Mouse (Mus musculus) cerebellum, adult 8-10 months (tissue): ENCODE measurements around the gene Borcs5.

ENCODE experiments used
- DNase-seq: peaks from one replicate; pipeline ENCODE4 v3.0.0; 2022

The Borcs5 gene

DNA sequence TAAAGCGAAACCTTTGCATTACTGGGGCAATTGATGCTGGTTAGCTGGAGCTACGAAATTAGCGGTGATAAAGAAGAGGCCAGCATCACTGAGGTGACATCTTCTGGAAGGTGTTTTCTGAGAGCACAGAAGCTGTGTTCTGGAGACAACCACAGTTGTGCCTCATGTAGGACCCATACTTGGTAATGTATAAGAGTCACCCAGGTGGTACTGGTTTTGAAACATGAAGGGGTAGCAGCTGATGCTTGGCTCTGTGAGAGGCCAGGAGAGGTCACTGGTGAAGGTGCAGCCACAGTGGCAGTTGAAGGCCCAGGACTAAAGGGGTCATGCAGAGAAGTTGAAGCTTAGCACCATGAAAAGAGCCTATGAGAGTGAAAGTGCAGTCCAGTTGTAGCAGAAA, at the start of gene Borcs5:
TSS of gene Borcs5 (plus strand) at position 301 of the 400 bp plus-strand sequence.
- no peak for DNase-seq

DNA sequence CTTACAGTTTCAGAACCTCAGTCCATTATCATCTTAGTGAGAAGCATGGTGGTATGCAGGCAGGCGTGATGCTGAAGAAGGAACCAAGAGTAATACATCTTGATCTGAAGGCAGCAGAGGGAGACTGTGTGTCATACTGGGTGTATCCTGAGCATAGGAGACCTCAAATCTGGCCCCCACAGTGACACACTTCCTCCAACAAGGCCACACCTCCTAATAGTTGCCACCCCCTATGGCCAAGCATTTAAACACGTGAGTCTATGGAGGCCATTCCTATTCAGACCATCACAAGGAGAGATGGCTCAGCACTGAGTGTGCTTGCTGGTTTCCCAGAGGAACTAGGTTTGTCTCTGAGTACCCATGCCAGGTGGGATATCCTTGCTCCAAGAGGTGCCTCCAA, 47.7 kb upstream of the Borcs5 start:
- no peak for DNase-seq

DNA sequence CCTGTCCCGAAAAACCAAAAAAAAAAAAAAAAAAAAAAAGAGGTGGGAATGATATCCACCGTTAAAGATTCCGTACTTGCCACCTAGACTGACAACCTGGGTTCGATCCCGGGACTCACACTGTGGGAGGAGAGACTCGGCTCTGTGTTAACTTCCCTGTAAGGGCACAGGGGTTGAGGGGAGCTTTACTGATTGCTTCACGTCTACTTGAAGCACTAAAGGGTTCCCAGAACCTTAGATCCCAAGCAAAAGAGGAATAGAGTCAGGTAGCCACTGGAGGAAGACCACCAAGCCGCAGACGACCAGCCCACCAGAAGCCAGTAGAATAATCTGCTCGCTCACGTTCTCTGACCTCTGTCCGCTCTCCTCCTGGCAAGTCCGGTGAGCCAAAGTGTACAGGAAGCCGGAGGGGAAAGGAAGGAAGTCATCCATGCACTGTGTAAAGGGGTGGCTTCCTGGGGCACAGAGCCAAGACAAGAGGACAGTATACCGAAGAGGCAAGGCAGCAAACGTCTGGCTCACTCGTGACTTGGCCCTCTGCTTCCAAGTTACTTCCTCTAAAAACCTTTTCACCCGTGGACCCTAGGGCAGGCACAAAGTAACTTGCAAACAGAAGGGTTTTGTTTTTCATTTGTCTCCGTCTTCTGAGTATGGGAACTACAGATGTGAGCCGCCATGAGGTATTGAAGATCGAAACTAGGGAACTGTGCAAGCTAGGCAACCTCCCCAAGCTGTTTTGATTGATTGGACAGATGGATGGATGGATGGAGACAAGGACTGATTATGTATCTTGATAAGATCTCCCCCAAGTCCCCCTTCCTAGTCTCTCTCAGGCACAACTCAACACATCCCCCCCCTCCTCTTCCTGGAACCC, 44.5 kb upstream of the Borcs5 start:
- DNase-seq: no peak

DNA sequence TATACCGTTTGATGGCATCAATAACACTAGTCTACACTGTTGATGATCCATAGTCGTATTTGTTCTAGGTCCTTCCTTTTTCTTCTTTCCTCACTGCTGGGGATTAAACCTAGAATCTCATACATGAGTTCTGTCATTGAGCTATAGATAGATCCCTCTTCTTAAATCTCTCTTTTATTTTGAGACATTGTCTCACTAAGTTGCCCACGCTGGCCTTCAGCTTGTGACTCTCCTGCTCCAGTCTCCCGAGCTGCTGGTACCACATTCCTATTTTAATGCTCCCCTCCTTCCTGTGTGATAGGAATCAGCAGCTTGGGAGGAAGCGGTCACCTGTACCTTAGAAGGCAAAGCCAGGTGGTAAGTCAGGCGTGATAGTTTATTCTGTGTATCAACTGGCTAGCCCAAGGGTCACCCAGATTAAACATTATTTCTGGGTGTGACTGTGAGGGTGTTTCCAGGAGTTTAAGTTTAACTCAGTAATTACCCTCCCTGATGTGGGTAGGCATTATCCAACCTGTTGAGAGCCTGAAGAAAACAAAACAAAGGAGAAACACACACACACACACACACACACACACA, 41.6 kb upstream of the Borcs5 start:
- DNase-seq: no peak

DNA sequence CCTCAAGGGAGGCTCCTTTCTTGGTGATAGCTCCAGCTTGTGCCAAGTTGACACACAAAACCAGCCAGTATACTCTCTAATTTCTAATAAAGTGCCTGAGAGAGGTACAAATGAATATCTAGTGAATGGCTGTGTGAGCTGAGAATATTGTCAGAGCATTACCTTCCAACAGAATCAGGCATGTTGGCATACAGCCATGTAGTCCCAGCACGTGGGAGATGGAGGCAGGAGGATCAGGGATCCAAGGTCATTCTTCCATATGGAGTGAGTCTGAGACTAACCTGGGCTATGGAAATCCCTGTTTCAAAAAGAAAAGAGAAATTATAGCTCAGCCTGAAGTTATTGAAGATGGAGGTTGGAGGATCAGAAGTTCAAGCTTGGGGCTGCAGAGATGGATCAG, 40.1 kb upstream of the Borcs5 start:
- DNase-seq: no peak

DNA sequence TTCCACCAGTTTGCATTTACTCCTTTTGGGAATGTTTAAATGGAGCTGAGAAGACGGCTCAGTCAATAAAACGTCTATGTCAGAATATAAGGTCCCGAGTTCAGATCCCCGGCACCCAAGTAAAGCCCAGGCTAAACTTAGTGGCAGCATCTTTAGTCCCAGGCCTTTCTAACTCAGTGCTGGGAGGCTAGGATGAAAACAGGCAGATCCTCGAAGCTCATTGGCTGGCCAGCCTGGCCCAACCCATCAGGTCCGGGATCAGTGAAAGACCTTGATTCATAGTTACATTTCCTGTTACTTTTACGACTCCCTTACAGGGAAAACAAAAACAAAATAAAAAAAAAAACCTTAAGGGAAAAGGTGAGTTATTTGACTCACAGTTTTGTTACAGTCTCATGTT, 38.2 kb upstream of the Borcs5 start:
- DNase-seq: no peak

DNA sequence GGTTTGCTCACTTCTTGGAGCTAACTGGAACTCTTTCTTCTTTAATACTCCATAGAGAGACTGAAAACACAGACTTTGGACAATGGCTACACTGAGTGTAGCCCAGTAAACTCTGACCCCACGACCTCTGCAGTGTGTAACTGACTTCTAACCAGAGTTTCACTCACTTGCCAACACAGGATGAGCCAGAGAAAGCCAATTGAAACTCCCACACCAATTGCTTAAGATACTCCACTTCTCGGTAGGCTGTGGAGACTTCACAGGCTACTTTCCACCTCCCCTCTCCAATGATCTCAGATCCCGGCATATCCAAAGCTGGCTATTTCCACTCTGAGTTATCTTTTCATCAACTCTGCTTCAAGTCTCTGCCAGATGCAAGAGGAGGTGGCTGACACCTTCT, 37.5 kb upstream of the Borcs5 start:
- no peak for DNase-seq

DNA sequence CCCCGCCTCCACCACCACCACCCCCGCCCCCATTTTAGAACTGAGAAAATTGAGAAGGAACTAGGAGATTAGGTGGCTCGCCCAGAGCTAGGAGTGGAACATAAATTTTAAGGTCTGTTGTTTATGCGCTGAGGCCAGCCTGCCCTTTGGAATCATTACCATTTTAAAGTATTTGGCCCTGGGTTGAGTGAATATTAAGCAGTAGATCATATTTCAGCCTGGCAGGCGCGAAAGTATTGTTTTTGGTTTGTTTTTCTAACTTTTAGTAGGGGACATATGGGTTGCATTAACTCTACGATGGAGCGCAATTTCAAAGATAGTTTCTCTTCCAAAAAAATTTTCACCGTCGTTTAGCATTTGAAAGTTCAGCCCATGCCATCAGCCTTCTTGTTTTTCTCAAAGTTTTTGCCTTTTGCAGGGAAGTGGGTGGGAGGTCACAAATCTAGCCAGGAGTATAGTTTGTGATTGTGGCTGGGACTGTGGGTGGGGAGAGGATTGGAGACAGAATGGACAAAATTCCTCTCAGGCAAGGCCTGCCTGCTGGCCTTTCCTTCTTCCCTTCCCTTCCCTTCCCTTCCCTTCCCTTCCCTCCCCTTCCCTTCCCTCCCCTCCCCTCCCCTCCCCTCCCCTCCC, 36.8 kb upstream of the Borcs5 start:
- no peak for DNase-seq

DNA sequence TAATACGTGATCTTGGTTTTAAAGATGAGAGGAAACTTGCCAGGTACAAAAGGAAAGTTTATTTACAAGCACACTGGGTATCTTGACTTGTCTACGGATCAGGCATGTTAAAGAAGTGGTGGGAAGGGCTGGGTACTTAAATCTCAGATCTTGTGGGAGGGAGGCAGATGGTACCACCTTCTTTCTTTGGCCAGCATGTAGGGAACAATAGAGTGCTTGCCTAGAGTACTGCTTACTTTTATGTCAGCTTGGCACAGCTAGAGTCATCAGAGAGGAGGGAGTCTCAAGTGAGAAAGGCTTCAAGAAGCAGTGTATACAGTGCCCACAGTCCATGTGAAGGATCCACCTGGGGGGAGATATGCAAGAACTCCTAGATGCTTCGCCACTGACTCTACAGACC, 34.1 kb upstream of the Borcs5 start:
- no peak for DNase-seq

DNA sequence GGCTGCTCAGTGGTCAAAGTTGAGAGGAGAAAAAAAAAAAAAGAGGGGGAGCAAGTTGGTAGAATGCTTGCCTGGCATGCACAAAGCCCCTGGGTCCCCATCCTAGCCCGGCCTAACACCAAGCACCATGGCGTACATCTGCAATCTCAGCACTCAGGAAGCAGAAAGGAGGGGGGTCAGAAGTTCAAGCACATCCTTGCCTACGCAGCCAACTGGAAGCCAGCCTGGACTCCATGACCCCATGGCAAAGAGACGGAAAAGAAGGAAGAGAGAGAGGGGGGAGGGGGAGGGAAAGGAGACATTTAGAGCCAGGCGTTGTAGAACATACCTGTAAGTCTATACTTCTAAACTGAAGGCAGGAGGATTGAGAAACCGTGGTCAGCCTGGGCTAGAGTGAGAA, 32.8 kb upstream of the Borcs5 start:
- no peak for DNase-seq

DNA sequence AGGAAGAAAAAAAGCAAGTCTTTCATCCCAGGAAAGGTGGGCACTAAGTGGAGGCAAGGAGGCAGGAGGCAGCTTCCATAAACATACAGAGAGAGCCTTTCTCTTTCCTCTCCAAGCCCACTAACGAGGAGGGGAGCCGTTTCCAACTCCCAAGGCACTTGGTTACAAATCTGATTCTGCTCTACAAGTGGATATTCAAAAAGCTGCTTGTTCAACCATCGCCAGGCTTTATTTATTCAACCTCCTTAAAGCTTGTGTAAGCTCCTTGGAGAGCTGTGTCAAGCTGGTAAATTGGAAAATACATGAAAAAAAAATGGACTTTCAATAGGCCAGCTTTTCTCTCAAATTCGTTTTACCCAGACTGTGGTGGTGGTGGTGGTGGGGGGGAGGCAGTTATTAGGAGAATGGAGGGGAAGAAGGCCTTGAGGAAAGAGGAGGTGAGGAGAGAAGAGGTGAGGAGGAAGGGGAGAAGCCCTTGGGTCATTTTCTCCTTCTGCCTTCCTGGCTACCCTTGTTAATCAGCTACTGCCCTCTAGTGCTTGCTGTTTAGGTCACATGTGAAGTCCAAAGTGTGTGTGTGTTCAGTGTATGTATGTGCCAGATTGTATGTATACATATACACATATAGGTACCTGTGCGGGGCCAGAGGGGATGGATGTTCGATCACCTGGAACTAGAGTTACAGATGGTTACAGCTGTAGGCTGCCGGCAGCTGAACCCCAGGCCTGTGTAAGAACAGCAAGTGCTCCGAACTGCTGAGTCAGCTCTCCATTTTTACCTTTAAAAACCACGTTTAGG, 32.2 kb upstream of the Borcs5 start:
- DNase-seq: no peak

DNA sequence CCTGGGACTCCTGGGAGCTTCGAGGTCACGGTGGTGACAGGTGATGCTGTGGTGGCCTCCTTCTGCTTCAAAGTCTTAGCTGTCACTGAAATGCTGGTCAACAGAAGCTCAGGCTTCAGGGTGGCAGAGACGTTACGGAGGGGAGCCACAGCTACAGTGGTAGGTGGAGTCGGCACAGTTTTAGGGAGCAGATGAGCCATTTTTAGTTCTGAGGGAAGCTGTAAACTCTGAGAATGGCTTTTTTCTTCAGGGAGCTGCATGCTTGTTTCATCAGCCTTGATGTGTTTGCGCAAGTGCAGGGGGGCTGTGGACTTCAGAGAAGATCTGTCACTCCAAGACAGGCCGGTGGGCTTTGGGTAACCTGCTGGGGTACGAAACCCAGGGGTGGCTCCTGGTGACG, 28.9 kb upstream of the Borcs5 start:
- no peak for DNase-seq

DNA sequence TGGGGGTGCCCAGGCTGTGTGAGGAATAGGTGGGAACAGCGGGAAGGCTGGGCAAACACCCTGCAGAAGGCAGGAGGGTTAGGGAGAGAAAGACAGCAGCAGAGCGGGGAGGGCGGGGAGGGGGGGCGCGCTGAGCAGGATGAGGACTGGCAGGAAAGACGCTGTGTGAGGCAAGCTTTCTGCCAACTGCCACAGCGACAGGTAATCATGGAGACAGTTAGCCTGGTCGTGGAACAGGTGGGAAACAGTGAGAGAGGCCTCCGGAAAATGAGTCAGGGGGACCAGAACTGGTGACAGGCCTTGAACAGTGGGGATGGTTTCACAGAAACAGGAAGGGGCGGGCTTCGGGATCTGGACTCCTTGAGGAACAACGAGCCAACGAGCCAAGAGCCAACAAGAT, 27.4 kb upstream of the Borcs5 start:
- no peak for DNase-seq

DNA sequence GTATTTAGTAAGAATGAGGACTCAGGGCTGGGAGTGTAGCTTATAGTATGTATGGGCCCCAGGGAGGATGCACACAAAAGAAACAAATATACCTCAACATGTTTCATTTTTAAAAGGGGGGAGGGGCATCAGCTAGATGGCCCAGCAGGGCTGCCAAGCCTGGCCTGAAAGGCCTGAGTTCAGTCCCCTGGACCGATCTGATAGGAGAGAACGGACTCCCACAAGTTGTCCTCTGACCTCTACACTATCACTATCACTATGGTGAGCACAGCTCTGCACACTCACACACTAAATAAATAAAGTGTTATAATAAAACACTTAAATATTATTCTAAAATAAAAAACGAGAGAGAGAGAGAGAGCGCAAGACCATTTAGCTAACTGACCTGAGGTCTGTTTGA, 25.0 kb upstream of the Borcs5 start:
- no peak for DNase-seq

DNA sequence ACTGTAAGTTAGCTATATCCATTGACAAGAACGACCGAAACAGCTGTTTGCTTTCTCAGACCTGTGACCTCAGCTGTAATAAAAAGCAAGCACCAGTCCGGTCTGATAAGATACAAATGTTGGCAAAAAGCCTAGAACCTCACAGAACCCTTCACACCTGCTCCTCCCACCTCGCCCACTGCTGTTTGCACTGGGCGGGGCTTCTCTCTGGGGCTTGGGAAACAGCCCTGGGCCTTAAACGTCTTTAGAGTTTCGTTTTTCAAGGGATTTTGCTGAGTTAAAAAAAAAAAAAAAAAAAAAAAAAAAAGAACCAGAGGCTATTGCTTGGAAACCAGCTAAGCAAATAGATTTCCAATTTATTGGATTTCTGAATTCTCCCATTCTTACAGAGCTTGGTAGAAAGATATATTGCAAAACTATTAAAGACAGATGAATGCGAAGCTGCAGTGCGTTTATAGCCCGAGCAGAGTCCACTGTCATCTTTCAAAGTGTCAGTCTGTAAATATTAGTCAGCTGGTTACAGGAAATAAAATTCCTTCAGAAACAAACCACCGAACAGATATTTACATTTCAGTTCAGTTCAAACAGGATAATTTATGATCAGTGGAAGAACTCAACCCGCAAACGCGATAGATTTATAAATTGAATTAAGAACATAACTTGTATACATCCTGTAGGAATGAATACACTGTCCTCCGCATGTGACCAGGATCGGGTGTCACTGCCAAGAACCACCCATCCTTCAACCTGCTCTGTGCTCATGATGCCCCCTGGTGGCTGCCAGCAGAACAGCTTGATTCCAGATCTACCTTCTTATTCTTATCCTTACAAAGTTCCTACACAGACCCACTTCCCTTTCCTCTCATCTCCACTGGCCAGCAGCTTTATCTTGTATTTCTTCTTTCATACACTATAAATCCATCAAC, 24.3 kb upstream of the Borcs5 start:
- peak; percentile 87 for DNase-seq

DNA sequence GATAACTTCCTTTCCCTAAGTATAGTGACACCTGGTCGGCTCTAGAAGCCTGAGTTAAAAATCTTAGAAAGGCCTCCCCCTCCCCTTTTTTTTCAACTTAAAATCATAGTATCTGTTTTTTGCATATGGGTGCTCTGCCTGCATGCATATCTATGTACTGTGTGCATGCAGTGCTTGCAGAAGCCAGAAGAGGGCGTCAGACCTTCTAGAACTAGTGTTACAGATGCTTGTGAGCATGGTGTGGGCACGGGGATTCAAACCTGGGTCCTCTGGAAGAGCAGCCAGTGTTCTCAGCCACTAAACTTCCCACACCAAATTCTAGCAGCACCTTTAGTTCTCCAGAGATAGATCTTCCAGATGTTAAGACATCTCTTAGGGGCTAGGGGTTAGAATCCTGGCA, 21.7 kb upstream of the Borcs5 start:
- no peak for DNase-seq

DNA sequence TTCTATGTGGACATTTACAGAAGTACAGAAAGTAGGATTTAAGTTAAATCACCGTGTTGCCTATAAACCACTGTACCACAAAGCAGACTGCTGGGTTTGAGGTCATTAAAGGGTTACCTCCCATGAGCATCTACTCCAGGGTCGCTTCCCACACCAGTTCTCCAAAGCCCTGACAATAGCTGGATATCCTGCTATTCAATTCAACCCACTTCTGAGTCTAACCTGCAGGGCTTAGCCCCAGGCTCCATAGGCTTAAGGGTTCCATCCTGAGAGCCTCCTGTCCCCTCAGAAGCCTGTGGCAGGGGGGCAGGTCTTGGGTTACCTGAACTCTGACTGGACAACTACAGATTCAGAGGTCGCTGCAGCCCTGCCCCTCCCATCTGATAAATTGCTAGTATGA, 19.2 kb upstream of the Borcs5 start:
- no peak for DNase-seq

DNA sequence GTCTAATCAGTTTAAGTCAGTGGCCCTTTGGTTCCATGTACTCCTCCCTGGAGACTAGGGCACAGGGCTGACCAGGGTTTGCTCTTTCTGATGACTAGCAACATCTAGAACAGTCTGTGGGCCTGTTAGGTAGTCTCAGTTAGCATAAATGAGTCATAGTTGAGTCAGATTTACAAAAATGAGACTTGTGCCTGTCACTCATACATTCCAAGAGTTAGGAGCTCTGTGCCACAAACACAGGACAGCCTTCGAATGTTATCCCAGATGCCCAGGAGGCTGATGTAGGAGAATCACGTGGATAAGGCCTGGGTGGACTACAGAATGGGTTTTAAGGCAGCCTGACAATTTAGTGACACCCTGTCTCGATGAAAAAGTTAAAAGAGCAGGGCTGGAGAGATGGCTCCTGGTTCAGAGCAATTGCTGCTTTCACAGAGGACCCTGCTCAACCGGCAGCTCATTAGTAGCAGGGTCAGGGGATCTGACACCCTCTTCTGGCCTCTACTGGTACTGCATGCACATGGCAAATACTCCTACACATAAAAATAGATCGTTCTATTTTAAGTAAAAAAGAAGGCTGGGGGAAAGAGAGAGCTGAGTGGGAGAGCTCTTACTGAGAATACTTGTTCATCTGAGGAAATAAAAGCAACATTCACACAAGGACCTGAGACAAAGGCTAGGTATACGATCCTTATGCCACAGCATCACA, 18.3 kb upstream of the Borcs5 start:
- DNase-seq: no peak

DNA sequence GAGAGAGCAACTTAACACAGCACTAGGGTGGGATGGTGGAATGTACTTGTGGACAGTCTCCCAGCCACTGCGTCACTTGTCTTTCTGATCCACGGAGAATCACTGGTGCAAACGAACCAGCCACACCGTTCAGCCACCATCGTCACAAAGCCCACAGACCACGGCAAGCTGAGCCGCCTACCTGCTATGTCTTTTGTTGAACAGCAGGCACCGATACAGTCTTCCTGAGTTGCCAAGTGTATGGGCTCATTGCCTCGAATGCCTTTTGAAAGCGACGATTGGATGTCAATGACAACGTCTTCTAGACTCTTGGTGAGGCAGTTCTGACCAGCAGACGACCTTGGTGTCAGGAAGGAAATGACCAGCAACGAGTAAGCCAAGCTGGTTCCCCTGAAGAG, 17.8 kb upstream of the Borcs5 start:
- DNase-seq: no peak

DNA sequence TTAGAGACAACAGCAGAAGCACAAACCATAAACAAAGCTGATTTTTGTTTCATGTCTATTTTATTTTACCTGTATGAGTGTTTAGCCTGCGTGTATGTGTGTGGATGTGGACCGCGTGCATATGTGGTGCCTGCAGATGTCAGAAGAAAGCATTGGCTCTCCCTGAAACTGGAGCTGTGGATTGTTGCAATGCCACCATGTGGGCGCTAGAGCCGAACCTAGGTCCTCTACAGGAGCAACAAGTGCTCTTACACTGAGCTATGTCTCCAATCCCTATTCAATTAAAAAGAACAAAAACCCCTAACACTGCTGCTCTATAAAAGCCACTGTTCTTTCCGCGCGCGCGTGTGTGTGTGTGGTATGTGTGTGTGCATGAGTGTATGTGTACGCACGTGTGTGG, 13.9 kb upstream of the Borcs5 start:
- DNase-seq: no peak

DNA sequence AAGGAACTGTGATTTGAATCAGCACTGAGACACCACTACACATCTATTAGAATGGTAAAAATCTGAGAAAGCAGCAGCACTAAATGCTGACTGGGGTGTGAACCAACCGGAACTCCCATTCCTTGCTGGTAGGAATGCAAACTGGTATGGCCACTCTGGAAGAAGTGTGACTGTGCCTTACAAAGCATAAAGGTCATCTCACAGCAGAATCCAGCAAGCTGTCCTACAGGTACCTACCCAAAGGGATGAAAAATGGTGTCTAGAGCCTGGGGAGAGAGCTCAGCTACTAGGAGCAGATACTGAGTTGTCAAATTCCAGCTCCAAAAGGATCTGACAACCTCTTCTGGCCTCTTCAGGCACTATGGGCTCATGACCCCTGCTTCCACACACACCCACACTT, 12.7 kb upstream of the Borcs5 start:
- no peak for DNase-seq

DNA sequence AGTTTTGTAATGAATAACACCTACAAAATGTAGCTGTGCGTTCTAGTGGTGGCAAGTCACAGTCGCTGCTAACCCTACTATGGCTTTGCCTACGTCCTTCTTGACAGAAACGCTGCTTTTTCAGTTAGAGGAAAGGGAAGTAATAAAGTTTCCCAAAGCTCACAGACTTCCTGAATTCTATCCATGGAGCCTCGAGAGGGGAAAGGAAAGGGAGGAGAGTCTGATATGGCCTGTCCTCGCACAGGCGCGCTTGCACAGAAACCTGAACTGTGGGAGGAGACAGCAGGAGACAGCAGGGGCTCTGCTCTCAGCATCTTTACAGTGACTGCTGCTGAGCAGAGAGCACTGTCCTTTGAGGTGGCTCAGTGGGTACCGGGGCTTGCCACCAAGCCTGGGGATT, 8.9 kb upstream of the Borcs5 start:
- no peak for DNase-seq
